Mouse (Mus musculus) ovary, postnatal 36 days (tissue): ENCODE measurements around the gene Tk1.
"Not testable (repeated sequence)": the region's sequence is repeated elsewhere in the genome, so short reads cannot be mapped to it uniquely, and the experiment has no call there.

Experiments
- DNase-seq: peaks from one replicate; pipeline ENCODE4 v3.0.0; 2022; ENCODE audit warnings: low spot score, mixed read lengths

Gene Tk1

DNA sequence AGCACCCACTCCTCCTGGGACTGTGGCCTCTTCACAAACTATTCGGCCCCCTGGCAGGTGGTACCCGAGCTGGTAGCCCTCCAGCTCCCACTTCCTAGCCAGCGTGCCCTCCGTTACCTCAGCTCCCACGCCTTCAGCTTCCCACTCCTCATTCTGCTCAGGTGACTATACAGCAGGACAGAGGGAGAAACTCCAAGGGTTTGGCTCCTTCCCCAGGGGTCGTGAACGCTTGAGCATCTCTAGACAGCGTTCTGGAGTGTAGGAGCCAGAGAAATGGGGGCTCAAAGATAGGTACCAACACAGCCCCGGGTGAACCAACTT is 34.5 kb downstream of the Tk1 start:
- no peak for DNase-seq

- DNase-seq = no peak
Measured at GRCm38 (mm10) chr11:117790703-117791440, 35.0 kb downstream of the Tk1 start.

GRCm38 (mm10) chr11:117790286-117790685 is 35.6 kb downstream of the Tk1 start:
- DNase-seq = peak; percentile 69

- not testable (repeated sequence) for DNase-seq
Measured at GRCm38 (mm10) chr11:117788481-117788880, 37.4 kb downstream of the Tk1 start.

DNA sequence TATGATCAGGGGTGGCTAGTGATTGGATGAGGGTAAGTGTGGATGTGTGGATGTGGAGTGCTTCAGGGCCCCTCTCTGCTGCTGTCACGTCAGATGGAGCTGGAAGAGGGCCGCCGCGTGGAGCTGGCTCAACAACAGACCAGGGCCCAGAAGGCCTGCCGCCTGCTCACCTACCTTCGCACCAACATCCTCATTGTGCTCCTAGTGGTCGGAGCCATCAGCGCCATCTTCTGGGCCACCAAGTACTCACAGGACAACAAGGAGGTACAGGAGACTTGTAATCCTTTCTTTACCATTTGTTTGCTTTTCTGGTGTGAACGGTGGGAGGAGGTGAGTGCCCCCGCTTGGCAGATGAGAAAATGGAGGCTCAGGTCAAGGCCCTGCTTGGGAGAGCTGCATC is 39.6 kb downstream of the Tk1 start:
- DNase-seq = peak; percentile 60

- no peak for DNase-seq
Measured at GRCm38 (mm10) chr11:117783683-117784309, 42.1 kb downstream of the Tk1 start.

DNA sequence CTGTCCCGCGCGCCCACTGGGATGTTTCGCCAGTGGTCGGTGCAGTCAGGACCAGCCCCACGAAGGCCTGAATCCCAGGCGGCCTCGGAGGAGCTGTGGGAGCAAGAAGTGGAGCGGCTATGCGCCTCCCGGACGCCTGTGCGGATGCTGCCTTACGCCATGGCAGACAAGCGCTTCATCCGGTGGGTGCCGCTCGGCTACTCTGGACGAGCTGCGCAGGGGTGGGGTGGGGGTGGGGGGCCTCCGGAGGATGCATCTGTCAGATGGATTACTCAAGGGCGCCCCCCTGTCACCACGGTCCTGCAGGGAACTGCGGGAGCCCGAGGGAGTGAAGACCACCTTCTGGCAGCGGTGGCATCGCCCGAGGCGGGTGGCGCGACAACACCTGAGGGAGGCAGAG is 42.8 kb downstream of the Tk1 start:
- DNase-seq = peak; percentile 49

- DNase-seq = no peak
Measured at GRCm38 (mm10) chr11:117782705-117783034, 43.2 kb downstream of the Tk1 start.

DNA sequence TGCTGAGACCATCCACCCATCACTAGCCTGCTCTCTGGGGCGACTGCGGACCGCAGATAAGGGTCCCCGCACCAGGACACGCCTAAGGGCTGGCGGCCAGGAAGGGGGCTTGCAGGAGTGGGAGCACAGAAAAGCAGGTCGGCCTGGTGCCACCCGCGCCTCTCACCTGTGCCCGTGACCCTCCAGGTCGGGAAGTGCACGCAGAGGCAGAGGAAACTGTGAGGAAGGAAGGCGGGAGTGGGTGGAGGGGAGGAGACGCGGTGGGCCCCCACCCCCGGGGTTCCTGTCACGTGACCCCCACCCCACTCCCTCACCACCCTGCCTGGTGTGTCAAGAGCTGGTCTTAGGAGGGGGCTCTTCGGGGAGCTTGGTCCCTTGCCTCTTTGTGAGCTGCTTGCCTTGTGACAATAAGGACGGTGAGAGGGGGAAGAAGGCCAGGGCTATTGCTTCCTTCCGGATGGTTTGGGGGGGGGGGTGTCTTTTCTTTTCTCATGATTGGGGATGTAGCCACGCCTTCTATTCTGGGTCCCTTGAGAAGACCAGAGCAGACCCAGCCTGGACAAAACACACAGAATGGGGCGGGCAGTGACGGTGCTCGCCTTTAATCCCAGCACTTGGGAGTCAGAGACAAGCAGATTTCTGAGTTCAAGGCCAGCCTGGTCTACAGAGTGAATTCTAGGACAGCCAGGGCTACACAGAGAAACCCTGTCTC is 43.7 kb downstream of the Tk1 start, which contains the start of the genes Tmc8 and Tmc6:
Gene Tmc8, plus strand, starts transcription at position 84 of the 712 bp plus-strand sequence.
Gene Tmc6, minus strand, starts transcription at position 206 of the 712 bp plus-strand sequence.
- no peak for DNase-seq

GRCm38 (mm10) chr11:117781199-117781821 is 44.6 kb downstream of the Tk1 start:
- DNase-seq = peak; percentile 64

- peak; percentile 84 for DNase-seq
Measured at GRCm38 (mm10) chr11:117780582-117781111, 45.2 kb downstream of the Tk1 start.

DNA sequence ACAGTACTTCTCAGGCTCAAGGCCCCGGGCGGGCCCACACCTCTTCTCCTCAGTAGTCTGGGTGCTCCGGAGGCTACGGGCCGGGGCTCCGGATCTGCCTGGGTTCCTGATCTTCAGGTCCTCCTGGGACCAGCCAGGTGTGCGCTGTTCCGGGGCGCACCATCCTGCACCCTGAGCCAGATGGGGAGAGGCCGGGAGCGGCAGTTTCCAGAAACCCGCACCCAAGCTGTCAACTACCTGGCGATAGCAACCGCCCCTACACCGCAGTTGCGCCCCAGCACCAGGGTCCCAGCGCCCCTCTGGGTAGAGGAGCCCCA is 45.7 kb downstream of the Tk1 start:
- DNase-seq = no peak

DNA sequence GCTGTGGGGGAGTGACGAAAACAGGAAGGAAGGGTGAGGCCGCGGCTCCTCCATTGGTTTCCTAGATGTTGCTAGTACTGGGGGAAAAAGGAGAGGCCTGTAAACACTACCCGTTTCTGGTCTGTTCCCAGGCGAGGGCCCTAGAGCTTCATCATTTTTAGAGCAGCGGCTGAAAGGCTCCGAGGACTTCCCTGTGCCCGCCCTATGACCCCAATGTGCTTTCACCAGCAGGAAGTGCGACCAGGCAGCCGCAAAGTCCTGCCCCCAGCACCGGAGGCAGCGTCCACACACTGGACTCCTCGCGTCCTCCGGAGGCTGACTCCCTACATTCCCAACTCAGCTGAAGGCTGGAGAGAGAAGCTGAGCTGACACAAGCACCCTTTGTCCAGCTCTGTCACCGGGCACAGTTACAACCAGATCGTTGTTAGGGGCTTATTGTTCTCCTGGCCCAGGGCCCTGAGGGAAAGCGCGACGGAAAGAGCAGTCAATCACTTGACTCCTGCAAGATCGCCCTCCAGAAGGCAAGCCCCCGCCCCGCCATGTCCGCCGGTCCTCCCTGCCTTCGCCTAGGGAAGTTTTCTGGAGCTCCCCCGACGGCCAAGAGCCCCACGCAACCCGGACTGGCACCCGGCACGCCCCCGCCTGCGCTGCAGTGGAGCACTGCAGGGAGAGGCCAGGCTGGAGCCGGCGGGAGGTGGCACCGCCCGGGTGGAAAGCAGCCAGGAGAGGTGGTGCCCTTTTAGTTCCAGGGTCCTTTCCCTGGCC is 46.3 kb downstream of the Tk1 start:
- peak; percentile 75 for DNase-seq

DNA sequence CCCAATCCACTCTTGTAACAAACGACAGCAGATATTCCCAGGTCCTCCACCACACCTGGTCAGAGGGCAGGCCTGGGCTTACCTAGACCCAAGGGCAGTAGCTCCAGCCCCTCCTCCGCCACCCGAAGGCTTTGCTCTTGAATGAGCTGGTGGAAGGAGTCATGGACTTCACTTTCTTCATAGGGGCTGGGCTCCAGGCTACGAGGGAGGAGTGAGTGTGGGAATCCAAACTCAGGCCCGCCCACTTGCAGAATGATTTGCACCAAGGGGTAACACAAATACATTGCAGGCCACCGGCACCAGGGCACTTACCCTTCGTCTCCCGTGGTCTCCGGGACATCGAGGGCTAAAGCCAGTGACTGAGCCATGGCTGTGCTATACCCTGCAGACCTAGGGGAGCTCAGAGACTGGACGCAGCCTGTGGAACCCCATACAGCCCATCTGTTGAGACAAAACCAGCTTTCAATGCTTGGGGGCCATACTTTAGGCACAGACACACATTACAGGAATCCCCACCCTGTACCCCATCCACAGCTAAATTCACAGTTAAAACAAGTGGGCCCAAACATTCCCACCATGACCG is 47.0 kb downstream of the Tk1 start:
- peak; percentile 28 for DNase-seq

DNA sequence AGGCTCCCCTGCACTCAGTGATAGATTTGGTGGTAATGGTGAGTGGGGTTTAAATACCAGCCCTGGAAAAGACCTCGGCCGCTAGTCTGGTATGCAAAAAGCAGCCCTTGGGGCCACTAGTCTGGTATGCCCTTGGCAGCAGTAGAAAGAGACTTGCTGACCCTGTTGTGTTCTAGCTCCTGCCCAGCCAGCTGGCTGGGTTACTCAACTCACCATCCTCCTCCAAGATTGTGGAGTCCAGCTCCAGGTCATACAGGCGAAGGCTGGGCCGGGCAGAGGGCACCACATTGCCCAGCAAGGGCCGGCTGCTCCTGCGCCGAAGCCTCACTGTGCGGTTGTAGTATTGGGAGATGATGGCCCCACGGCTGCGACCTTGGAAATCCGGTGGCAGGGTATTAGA is 47.9 kb downstream of the Tk1 start:
- peak; percentile 34 for DNase-seq

DNA sequence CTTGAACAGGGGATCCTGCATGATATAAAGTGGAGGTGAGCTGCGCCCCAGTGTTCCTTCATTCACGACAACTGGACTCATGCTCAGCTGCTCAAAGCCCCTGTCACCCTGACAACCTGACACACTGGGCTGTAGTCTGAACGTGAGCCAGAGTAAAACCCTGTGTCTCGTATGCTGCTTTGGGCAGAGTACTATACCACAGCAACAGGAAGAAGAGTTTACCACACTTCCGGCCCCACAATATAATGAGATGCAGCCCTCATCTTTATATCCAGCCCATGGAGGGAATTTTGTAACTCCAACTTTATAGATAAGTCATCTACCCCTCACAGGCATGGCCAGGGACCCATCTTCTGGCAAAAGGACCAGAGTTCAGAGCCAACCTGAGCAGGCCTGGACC is 48.8 kb downstream of the Tk1 start:
- DNase-seq = no peak

GRCm38 (mm10) chr11:117776085-117776792 is 49.7 kb downstream of the Tk1 start:
- peak; percentile 34 for DNase-seq

GRCm38 (mm10) chr11:117775540-117775939 is 50.4 kb downstream of the Tk1 start:
- DNase-seq = no peak

- DNase-seq = no peak
Measured at GRCm38 (mm10) chr11:117774925-117775324, 51.0 kb downstream of the Tk1 start.

- DNase-seq = no peak
Measured at GRCm38 (mm10) chr11:117772352-117772751, 53.5 kb downstream of the Tk1 start.

DNA sequence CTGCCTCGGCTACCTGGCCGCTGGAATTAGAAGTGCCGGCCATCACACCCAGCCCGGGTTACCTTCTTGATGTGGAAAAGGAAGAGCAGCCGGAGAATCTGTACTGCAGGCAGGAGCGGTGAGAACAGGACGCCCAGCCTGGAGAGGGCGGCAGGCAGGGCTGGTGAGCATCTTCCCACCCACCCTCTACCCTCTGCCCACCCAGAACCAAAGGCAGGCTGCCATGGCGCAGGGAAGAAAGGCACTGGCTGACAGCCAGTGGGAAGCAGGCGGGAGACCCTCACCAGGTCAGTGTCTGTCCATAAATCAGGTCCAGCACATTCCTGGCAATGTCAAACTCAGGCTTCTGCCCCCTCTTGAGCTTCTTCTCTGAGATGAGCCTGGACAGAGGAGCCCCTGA is 55.5 kb downstream of the Tk1 start:
- DNase-seq = no peak
